Mouse (Mus musculus): ENCODE measurements at regions not wholly inside any gene's neighbourhood (a gene's known extent, or its start where the extent isn't known, plus 50 kb on each side); places are given as distances from the start of the nearest gene placed in this dataset.

DNA sequence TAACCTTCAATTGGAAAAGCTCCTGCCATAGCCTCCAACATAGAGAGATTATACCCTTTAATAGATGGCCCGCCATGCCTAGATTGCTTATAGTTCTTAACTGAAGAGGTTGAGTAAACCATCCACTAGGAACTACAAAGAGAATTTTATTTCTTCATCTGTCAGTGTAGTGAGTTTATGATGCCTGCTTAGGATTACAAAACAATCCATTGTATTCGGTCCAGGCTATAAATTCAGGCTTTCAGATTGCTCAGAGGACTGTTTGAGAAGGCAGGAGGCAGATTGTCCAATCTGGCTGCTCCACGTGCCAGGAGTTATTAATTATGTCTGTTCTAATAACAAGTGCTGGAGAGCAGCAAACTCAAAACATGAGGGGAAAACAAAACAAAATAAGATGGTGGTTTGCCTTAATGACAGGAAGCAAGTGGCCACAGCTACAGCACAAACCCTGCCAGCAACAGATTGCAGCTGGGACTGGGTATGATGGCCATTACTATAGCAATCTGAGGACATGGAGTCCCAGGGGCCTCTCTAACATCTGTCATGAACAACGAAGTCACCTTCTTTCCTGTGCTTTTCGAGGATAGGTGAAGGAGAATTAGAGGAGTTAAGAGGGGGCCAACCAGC is 154.4 kb upstream of the Bcl6 start:
- no peaks in the 10 kb centered on the region for H3K36me3 ChIP-seq
- no peaks in the 10 kb centered on the region for H3K9me3 ChIP-seq (replicated peaks)
- H3K27ac ChIP-seq, result 0 out of 2 replicates have a peak overlapping the region, but pooled peaks have one; percentile 23
- H3K4me1 ChIP-seq, result peaks cover 32% of the 10 kb centered on the region
- no peaks in the 10 kb centered on the region for H3K27me3 ChIP-seq (ENCODE audit: low read depth, poor library complexity, severe bottlenecking)
- 41% methylated on average over 5 of the region's 5 CpGs for WGBS
- no peak overlapping the region for H3K4me3 ChIP-seq
- peak; percentile 41 for DNase-seq (ENCODE audit: low spot score)

DNA sequence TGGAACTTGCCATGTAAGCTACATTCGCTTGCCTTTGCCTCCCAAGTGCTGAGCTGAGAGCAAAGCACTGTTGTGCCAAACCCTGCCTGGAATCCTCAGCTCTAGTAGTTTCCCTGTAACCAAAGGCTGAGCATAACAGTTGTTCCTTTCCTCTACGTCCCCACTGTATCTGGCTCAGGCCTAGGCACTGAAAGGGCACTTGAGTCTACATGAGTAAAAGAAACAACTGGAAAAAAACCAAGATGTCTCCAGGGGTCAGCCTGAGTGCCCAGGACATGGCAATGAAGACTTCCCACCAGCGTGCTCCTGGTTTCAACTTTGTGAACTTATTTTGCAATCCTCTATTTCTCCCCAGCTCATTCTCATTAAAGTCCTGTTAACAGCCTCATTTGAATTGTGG is 150.5 kb upstream of the Bcl6 start:
- 83% methylated on average over 3 of the region's 3 CpGs for WGBS
- no peak overlapping the region for H3K4me3 ChIP-seq
- no peaks in the 10 kb centered on the region for H3K36me3 ChIP-seq
- H3K9me3 ChIP-seq (replicated peaks), result no peaks in the 10 kb centered on the region
- H3K27ac ChIP-seq, result no peak overlapping the region
- H3K27me3 ChIP-seq (ENCODE audit: low read depth, poor library complexity, severe bottlenecking), result no peaks in the 10 kb centered on the region
- peaks cover 51% of the 10 kb centered on the region for H3K4me1 ChIP-seq
- DNase-seq (ENCODE audit: low spot score), result no peak

DNA sequence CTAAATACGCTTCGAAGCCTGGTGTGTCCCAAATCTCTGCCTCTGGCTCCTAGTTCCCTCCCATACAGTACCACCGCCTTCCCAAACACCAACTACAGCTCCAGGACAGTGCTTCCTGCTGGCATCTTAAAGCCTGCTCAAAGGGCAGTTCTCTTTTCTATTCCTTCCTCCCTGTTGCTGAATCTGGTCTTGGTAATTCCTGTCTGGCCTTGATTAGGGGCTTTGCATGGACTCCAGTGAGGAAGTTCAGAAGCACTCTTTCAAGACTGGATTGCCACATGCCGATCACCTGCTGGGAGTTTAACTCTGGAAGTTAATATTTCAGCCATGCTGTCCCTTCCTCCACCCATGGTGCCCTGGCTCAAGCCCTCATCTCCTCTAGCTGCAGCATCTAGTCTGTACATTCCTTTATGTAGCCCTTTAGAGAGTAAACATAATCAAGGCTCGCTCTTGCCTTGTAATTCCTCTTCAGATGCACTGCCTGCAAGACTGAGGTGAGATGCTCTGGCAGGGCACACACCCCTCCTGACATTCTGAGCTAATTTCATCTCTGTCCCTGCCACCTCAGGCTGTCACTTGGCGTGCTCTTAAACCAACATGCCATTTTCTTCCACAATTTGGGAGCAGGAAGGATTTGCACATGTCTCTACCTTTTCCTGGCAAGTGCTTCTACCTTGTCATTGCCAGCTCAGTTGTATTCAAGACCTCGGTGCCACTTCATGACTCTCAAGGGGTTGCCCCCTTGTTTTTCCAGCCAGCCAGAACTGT is 148.8 kb upstream of the Bcl6 start:
- 76% methylated on average over 7 of the region's 7 CpGs for WGBS
- no peaks in the 10 kb centered on the region for H3K9me3 ChIP-seq (replicated peaks)
- DNase-seq (ENCODE audit: low spot score), result no peak
- no peaks in the 10 kb centered on the region for H3K36me3 ChIP-seq
- H3K4me3 ChIP-seq, result no peak overlapping the region
- H3K27ac ChIP-seq, result 0 out of 2 replicates have a peak overlapping the region, but pooled peaks have one; percentile 30
- H3K27me3 ChIP-seq (ENCODE audit: low read depth, poor library complexity, severe bottlenecking), result peaks cover 3% of the 10 kb centered on the region; the same call in 1 of the 2 replicates
- peaks cover 43% of the 10 kb centered on the region for H3K4me1 ChIP-seq

- DNase-seq (ENCODE audit: low spot score), result no peak
- peaks cover 40% of the 10 kb centered on the region for H3K4me1 ChIP-seq
- no peak overlapping the region for H3K4me3 ChIP-seq
- no peaks in the 10 kb centered on the region for H3K36me3 ChIP-seq
- peaks cover 12% of the 10 kb centered on the region; the same call in 1 of the 2 replicates for H3K27me3 ChIP-seq (ENCODE audit: low read depth, poor library complexity, severe bottlenecking)
- no peaks in the 10 kb centered on the region for H3K9me3 ChIP-seq (replicated peaks)
- WGBS, result 73% methylated on average over 5 of the region's 5 CpGs
- H3K27ac ChIP-seq, result no peak overlapping the region
Observed at GRCm38 (mm10) chr16:24136483-24137148, 148.0 kb upstream of the Bcl6 start.

DNA sequence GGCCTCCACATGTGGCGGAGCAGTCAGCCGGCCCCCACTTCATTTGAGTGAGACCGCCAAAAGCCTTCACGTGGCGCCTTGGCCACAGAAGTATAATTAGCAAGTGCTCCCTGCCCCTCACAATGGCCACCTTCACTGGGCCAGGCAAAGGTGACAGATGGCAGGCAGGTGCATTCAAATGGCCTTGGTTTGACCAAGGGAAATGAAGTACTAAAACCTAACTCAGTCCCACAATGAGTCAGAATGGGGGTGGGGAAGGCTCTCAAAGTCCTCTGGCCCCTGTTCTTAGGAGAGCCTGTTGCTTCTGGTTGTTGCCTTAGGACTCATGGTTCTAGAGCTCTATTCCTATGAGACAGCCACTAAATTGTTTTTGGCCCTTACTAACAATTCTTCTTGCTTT is 147.2 kb upstream of the Bcl6 start:
- WGBS, result 78% methylated on average over 5 of the region's 5 CpGs
- H3K9me3 ChIP-seq (replicated peaks), result no peaks in the 10 kb centered on the region
- DNase-seq (ENCODE audit: low spot score), result peak; percentile 63
- H3K27ac ChIP-seq, result no peak overlapping the region
- H3K36me3 ChIP-seq, result no peaks in the 10 kb centered on the region
- peaks cover 40% of the 10 kb centered on the region for H3K4me1 ChIP-seq
- peaks cover 18% of the 10 kb centered on the region; the same call in 1 of the 2 replicates for H3K27me3 ChIP-seq (ENCODE audit: low read depth, poor library complexity, severe bottlenecking)
- no peak overlapping the region for H3K4me3 ChIP-seq

DNA sequence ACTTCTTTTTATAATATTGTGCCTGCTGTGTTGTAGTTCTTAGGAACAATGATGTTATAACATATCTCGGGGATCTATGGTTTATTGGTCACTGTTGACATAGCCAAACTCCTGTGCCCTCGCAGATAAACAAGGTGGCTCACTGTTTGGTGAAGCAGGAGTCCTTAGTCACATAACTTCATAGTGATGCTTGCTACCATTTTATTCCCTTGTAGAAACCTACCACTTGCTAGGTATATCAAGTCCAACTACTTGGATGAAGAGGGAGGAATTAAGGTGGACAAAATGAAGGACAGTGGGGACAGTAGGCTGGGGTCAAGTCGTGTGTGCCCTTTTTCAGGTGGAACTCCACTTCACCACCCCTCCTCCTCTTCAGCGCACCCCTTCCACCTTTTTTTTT is 146.7 kb upstream of the Bcl6 start:
- H3K36me3 ChIP-seq, result no peaks in the 10 kb centered on the region
- no peaks in the 10 kb centered on the region for H3K9me3 ChIP-seq (replicated peaks)
- peaks cover 23% of the 10 kb centered on the region; the same call in 1 of the 2 replicates for H3K27me3 ChIP-seq (ENCODE audit: low read depth, poor library complexity, severe bottlenecking)
- no peak for DNase-seq (ENCODE audit: low spot score)
- H3K4me1 ChIP-seq, result peaks cover 40% of the 10 kb centered on the region
- WGBS, result 91% methylated on average over 4 of the region's 4 CpGs
- H3K27ac ChIP-seq, result no peak overlapping the region
- H3K4me3 ChIP-seq, result no peak overlapping the region

DNA sequence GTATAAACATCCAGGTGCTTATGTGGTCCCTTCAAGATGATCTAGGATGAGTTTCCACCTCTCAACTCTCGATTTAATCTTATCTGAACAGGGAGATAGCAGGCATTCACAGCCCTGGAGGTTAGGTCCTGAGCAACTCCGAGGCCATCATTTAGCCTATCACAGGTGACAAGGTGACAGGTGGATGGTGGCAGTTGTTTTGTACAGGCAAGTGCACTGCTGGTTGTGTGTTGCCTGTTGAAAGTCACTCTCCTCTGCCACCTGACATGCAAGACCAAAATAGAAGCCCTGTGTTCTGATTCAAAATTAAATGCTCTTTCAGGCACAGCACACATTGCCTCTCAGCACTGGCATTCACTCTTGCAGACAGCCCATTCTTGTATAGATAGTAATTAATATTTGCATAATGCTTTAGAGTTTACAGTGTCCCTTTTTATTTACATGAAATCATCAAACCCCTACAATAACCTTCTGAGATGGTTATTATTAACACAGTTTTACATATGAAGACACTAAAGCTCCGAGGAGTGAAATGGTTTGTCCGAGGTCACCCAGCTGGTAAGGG is 145.9 kb upstream of the Bcl6 start:
- Histone ChIP-seq H3K27me3 (ENCODE audit: low read depth, poor library complexity, severe bottlenecking) (peaks cover 23% of the 10 kb centered on the region; the same call in 1 of the 2 replicates), H3K4me3 (no peak overlapping the region)
- DNase-seq (ENCODE audit: low spot score), result no peak

GRCm38 (mm10) chr16:24130646-24131045 is 142.0 kb upstream of the Bcl6 start:
- Histone ChIP-seq H3K4me1 (peaks cover 27% of the 10 kb centered on the region), H3K4me3 (no peak overlapping the region)

More for the DNA sequence above, 145.9 kb upstream of the Bcl6 start:
- peaks cover 42% of the 10 kb centered on the region for H3K4me1 ChIP-seq
- H3K36me3 ChIP-seq, result no peaks in the 10 kb centered on the region
- WGBS, result 88% methylated on average over 4 of the region's 4 CpGs
- H3K27ac ChIP-seq, result no peak overlapping the region
- H3K9me3 ChIP-seq (replicated peaks), result no peaks in the 10 kb centered on the region

DNA sequence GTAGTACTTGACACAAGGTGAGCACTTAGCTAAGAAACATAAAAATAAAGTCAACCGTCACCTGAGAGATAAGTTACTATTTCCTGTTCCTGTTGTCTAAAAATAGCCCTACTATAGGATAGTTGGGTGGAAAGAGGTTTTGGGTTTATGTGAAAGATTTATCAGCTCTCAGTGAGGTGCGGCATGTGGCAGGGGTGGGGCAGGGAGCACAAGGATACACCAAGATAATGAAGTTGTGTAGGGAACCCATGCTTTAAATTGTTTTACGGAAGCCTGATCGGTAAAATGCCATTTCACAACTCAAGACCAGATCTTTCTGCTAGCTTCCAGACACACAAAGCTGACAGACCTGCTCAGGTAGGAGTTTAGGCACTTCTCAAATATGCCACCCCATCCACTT is 141.0 kb upstream of the Bcl6 start:
- DNase-seq (ENCODE audit: low spot score), result no peak
- Histone ChIP-seq H3K36me3 (no peaks in the 10 kb centered on the region), H3K27ac (no peak overlapping the region), H3K4me1 (peaks cover 27% of the 10 kb centered on the region), H3K4me3 (no peak overlapping the region), H3K27me3 (ENCODE audit: low read depth, poor library complexity, severe bottlenecking) (peaks cover 30% of the 10 kb centered on the region; the same call in 1 of the 2 replicates), H3K9me3 (replicated peaks) (no peaks in the 10 kb centered on the region)
- 85% methylated on average over 4 of the region's 4 CpGs for WGBS

More at GRCm38 (mm10) chr16:24130646-24131045, 142.0 kb upstream of the Bcl6 start:
- Histone ChIP-seq H3K9me3 (replicated peaks) (no peaks in the 10 kb centered on the region), H3K27me3 (ENCODE audit: low read depth, poor library complexity, severe bottlenecking) (peaks cover 23% of the 10 kb centered on the region; the same call in 1 of the 2 replicates), H3K36me3 (no peaks in the 10 kb centered on the region), H3K27ac (no peak overlapping the region)
- DNase-seq (ENCODE audit: low spot score), result no peak

GRCm38 (mm10) chr16:24128566-24128965 is 139.9 kb upstream of the Bcl6 start:
- no peaks in the 10 kb centered on the region for H3K9me3 ChIP-seq (replicated peaks)

GRCm38 (mm10) chr16:24124766-24125165 is 136.1 kb upstream of the Bcl6 start:
- Histone ChIP-seq H3K36me3 (no peaks in the 10 kb centered on the region), H3K9me3 (replicated peaks) (no peaks in the 10 kb centered on the region), H3K4me3 (no peak overlapping the region), H3K4me1 (peaks cover 19% of the 10 kb centered on the region), H3K27me3 (ENCODE audit: low read depth, poor library complexity, severe bottlenecking) (peaks cover 12% of the 10 kb centered on the region; the same call in 1 of the 2 replicates), H3K27ac (no peak overlapping the region)
- WGBS, result 92% methylated on average over 5 of the region's 5 CpGs
- DNase-seq (ENCODE audit: low spot score), result no peak

More at GRCm38 (mm10) chr16:24128566-24128965, 139.9 kb upstream of the Bcl6 start:
- no peak overlapping the region for H3K4me3 ChIP-seq
- DNase-seq (ENCODE audit: low spot score), result no peak
- no peak overlapping the region for H3K27ac ChIP-seq
- WGBS, result 21% methylated on average over 3 of the region's 3 CpGs
- peaks cover 22% of the 10 kb centered on the region for H3K4me1 ChIP-seq
- peaks cover 35% of the 10 kb centered on the region; the same call in 1 of the 2 replicates for H3K27me3 ChIP-seq (ENCODE audit: low read depth, poor library complexity, severe bottlenecking)
- no peaks in the 10 kb centered on the region for H3K36me3 ChIP-seq

- 87% methylated on average over 4 of the region's 4 CpGs for WGBS
- no peak overlapping the region for H3K27ac ChIP-seq
- H3K4me1 ChIP-seq, result peaks cover 12% of the 10 kb centered on the region
- no peaks in the 10 kb centered on the region for H3K9me3 ChIP-seq (replicated peaks)
- no peak for DNase-seq (ENCODE audit: low spot score)
- no peaks in the 10 kb centered on the region for H3K36me3 ChIP-seq
- H3K4me3 ChIP-seq, result no peak overlapping the region
- H3K27me3 ChIP-seq (ENCODE audit: low read depth, poor library complexity, severe bottlenecking), result peaks cover 12% of the 10 kb centered on the region; the same call in 1 of the 2 replicates
Observed at GRCm38 (mm10) chr16:24124083-24124482, 135.4 kb upstream of the Bcl6 start.
